Mouse (Mus musculus): ENCODE data around the gene Luc7l2.
A peak's percentile ranks its signal among the peaks of the same experiment; 100 is the strongest.

Gene Luc7l2

DNA sequence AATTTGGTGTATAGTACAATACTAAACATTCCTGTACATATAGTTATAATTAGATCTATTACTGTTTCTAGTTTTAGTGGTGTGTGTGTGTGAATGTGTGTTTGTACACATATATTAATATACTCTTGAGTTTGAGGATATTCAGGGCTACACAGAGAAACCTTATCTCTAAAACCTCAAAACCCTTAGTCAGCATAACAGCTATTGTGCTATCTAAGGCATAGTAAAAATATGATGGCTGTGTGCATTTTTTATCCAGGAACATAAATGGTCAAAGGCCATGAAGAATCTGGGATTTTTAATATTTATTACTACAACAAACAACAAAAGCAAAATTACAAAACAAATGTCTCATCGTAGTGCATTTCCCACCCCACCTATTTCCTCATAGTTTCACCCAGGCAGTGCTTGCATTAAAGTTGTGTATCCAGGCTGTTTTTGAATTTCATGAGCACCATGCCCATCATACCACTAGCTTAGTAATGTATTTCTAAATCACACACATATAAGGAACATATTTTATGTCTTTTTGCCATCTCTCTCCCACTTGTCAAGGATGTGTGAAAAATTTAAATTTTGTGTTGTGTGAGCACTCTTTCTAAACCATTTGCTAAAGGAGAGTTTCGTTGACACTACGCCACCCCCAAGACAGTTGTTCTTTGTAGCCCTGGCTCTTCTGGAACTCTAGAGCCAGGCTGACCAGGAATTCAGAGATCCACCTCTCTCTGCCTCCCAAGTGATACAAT is 29.2 kb downstream of the Luc7l2 start:
- DNase-seq: no peak

DNA sequence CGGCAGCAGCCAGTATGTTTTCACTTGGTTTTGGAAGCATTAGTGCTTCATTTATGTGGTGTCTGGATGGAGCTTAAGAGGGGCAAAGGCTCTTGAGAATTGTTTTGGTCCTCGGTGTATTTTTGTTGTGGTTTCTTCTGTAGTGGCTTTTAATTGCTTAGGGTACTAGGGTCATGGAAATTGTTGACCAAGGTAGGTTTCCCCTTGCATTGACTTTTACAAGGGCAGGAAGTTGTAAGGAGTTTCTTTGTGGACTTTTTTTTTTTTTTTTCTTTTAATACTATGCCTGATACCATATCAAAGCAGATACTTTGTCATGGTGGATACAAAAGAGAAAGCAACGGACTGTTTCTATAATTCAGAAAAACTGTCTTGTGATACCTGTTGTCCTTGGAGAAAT is 30.6 kb downstream of the Luc7l2 start:
- no peak for DNase-seq

DNA sequence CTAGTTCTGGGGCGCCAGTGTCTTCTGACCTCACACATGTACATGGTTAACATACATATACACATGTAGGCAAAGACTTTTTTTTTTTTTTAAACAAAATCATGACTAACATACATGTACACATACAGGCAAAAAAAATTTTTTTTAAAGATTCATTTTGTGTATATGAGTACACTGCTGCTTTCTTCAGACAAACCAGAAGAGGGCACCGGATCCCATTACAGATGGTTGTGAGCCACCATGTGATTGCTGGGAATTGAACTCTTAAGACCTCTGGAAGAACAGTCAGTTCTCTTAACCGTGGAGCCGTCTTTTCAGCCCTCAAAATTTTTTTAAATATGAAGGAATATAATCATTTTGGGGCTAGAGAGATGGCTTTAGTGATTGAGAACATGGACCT is 46.3 kb downstream of the Luc7l2 start:
- DNase-seq: no peak

DNA sequence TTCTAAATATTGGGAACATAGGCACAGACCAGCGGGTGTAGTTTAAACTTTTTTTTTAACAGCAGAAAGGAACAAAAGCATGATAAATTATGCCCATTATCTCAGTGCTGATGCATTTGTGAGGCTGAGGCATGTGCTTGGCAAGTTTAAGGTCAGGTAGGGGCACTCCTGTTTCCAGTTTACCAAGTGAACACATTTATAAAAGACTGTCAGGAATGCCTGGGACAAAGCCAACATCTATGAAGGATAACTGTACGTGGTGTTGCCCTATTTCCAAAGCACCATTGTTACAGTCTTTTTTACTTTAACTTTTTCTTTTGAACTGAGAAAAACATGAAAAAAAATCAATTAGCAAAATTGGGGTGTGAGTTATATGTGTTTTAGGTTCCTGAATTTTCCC is 58.8 kb downstream of the Luc7l2 start:
- DNase-seq: no peak

DNA sequence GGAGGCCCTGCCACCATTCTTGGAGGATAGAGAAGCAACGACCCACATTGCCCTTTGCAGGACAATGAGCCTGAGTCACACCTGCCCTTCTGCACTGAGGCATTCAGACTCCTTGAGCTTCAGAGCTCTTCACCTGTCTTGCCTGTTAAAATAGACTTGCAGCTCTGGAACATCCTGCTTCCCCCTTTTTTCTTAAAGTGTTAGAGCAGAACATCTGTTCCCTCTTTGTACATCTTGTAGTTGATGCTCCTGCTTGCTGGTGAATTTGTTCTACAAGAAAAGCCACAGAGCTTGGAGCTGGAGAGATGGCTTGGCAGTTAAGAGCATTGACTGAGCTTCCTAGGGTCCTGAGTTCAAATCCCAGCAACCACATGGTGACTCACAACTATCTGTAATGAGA is 71.3 kb downstream of the Luc7l2 start:
- no peak for DNase-seq

DNA sequence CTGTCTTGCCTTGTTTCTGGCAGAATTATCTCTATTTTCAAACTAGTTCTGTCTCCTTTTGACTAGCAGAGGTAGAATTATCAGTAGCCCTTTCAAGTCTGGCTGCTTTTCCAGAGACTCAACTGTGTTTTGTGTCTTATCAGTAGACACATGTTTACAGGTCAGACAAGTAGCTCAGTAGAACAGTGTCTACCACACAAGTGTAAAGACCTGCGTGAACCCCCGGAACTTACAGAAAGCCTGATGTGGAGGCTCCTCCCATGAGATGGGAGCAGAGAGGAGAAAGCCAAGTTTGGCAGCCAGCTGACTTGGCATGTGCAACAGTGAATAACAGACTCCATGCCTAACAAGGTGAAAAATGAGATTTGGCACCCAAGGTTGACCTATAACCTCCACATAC is 72.3 kb downstream of the Luc7l2 start:
- no peak for DNase-seq

DNA sequence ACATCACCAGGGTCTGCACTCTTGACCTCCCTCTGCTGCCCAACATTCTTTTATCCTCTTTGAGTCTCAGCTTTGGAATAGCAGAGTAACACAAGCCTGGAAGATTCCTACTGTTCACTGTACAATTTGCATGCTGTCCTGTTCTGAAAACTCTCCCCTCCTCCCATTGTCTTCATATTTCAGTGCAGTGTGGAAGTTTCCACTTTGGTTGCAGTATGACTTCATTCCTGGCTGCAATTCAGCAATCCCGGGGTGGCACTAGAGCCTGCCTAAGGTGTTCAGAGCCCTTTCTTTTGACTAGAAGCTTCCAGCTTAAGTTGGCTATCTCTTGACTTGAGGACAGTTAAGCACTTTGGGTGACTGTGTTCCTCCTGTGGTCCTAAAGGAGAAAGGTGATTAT is 73.3 kb downstream of the Luc7l2 start:
- peak; percentile 29 for DNase-seq

DNA sequence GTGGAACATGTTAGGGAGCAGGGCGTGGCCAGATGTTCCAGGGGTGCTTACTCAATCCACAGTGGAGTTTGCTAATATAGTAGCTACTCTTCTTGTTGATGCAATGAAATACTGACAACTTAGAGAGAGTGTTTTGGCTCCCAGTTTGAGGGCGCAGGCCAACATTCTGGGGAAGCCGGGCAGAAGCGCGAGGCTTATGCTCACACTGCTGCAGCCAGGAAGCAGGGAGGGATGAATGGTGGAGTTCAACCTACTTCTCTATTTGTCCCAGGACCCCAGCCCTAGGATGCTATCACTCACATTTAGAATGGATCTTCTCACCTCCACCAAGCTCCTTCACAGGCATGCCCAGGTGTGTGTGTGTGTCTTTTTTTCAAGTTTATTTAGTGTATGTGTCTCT is 75.0 kb downstream of the Luc7l2 start:
- no peak for DNase-seq

DNA sequence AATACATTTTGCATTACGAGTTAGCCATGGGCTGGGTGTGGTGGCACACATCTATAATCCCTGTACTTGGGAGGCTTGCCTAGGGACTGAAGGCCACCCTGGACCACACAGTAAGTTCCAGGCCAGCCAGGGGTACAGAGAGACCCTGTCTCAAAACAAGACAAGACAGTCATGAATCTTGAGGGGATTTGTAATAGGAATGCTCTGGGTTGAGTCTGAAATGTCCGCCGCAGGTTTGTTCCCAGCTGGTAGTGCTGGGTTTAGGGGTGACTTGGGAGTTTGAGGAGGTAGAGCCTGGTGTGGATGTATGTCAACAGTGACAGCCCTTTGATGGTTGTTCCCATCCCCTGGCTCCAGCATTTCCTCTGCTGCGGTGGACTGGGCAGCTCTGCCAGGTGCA is 75.9 kb downstream of the Luc7l2 start:
- no peak for DNase-seq

DNA sequence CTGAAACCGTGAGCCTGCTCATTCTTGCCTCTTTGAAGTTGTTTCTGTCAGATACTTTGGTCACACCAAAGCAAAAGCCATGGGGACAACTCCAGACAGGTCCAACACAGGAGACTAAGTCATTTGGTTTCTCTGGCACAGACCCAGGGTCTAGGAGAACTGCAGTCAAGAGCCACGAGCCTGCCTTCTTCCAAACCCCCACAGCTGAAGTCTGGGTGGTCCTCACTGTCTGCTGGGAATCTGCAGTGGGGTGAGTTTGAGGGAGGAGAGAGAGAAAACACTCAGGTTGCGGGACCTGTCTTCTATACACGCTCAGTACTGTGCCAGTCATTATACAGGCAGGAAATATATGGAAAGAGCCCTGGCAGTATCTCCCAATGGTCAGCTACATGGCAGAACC is 76.4 kb downstream of the Luc7l2 start:
- no peak for DNase-seq

DNA sequence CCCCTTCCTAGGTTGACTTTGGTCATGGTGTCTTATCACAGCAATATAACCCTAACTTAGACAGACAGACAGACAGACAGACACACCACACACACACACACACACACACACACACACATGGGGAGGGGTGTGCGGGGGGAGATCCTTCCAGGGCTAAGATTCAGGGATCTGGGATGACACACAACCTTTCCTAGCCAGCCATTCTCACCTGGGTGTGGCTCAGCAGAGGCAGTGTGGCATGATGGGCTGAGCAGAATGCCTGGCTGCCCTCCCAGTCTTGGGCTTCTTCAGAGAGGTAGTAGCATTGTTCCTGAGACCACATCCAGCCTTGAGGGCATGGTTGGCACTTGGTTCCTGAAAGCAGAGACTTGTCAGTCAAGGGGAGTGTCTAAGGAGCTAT is 78.4 kb downstream of the Luc7l2 start:
- DNase-seq: no peak

DNA sequence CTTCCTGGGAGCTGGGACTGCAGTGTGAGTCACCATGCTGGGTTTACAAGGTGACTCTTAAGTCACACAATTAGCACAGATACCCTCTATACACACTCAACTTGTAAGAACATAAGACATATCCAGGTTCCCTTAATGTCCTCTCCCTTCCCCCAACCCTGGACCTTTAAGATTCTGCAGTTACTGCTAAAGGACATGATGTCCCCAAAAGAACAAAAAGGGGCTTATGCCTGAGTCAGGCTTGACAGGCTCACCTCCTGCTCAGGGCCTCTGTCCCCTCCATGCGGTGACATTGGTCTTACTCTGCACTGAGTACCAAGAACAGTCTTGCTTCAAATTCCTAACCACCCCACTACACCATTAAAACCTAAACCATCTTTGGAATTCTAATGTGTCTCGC is 81.7 kb downstream of the Luc7l2 start:
- DNase-seq: no peak

DNA sequence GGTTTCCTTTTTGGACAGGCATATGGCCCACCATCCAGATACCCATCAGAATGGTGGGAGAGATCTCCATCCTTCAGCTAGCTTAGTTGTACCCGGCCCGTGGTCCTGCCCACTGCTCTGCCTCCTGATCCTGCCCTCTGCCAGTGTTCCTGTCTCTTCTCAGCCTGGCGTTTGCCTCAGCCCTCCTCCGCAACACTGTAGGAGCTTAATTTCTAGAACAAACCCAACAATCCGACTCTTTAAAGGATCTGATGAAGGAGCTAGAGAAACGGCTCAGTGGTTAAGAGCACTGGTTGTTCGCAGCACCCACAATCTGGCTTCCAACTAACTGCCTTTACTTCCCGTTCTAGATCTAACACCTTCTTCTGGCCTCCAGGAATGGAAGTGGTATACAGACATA is 83.3 kb downstream of the Luc7l2 start:
- DNase-seq: no peak

DNA sequence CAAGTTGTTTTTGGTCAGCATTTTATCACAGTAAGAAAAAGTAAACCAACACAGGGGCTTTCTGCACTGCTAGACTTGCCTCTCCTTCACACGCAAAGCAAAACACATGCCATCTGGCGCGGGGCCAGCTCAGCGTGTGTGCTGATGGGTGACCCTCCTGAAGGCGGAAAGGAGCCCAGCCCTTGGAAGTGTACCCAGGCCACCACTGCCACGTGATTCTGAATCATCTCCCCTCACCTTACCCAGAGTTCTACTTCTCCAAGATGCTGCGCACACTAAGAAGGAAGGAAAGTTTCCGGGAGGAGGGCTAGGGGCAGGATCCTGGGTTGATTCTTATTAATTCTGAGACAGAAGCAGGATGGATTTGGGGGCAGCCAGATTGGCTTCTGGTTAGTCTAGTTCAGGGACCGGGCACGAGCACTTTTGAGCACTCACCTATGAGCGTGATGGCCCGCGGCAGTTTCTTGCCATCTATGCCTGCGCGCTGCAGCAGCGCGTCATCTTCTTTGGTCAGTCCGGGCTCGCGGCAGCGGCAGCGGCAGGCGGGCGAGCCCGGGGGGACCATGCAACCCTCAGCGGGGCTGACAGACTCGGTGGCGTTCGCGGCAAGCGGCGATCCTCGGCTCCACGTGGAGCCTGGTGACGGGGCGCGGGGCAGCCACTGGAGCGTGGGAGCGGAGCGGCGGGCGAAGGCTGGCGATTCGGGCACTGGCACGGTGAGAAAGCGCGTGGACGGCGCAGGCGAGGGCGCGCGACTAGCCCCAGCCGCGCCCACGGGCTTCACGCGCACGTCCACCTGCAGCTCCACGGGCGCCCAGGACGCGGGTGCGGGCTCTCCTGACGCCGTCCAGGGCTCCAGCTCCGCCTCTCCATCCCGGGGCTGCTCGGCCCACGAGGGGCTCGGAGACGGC is 85.1 kb downstream of the Luc7l2 start:
- peak; percentile 61 for DNase-seq

DNA sequence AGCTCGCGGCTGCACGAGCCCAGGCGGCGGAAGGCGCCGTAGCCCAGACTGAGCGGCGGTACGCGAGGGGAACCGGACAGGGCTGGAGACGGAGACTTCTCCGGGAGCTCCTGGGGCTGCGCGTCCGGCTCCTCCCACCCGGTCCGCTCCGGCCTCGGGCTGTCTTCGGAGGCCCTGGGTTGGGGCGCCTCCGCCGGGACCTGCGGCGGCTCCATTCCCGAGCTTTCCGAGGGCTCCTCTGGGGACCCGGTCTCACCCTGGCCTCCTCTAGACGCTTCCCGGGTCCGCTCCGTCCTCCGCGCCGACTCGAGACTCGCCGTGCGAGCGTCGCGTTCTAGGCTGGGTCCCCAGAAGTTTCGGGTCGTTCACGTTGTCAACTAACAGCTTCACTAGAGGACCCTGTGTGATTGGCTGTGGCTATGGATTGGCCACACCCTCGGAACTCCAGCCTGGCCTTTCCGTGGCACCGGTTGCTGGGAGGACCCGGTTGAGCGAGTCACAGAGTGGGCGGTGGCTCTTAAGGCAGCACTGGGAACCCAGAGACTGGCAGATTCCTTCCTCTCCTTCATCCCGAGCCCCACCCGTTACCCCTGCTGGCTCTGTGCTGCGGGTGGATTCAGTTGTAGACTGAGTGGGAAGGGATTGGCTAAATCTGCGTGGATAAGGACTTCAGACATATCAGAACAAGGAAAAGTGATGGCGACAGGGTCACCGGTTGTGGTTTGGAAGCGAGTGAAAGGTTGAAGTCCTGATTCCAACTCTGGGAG is 85.9 kb downstream of the Luc7l2 start, which contains the start of gene Klrg2:
TSS of gene Klrg2 (minus strand) at position 391 of the 767 bp plus-strand sequence.
- peak; percentile 82 for DNase-seq

DNA sequence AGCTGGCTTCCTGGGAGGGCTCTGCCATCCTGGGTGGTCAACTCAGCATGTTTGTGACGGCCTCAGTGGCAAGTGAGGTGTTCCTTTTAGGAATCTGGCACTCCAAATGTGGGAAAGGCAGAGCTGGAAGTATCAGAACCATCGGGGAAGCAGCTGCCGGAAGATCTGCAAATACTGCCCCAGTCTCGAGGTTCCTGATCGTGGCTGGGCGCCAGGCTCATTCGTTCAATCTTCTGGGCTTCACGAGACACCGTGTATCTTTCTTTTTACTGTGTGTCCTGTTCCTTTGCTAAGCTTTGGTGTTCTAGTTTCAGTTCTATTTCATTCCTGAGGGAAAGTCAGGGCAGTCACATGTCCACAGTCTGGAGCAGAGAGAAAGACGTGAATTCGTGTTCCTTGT is 89.3 kb downstream of the Luc7l2 start:
- DNase-seq: peak; percentile 15

DNA sequence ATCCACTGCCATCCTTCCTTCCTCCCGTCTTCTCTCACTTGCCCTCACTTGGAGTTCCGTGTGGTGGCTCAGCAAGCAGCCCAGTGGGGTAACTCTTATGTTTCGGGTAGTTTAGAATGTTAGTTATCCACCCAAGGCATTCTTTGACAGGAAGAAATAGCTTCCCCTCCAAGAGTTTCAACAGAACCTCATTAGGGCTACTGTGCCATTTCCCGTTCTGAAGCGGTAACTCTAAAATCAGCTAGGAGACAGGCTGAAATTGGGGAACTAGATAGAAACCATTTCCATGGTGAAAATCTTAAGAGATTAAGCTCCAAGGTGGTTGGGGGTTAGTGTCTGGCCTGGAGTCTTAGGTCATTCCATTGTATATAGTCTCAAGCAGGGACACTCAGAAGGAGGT is 90.1 kb downstream of the Luc7l2 start:
- DNase-seq: no peak

DNA sequence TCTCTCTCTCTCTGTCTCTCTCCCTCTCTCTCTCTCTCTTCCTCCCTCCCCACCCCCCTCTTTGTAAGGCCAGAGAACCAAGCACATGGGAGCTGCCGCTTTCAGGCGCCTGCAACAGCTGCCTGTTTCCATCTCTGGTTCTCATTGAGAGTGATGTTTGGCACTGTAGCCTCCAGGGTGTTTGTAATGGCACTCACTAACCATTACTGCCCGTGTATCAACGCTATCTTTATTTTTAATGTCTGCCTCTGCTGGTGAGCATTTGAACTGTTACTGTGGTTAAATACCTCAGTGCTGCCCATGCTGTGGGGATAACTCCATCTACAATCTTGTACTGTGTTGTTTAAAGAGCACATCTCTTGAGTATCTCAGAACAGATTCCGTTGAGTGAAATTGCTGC is 90.5 kb downstream of the Luc7l2 start:
- no peak for DNase-seq

DNA sequence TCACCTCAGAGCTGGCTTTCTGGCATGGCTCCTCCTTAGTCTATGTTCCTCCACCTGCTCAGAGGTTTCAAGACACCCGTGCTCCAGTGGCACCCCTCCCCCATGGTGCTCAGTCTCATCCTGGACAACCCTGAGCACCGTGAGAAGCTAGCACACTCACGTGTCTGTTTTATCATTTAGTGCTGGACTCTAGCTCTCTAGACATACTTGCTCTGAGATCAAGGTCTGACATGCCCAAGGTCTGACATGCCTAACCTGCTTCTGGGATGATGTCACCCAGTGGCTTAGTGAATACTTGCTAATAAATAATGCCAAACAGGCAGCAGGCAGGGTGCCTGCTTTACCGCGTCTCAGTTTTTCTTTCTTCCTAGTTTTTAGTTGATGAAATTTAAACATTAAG is 91.5 kb downstream of the Luc7l2 start:
- no peak for DNase-seq

DNA sequence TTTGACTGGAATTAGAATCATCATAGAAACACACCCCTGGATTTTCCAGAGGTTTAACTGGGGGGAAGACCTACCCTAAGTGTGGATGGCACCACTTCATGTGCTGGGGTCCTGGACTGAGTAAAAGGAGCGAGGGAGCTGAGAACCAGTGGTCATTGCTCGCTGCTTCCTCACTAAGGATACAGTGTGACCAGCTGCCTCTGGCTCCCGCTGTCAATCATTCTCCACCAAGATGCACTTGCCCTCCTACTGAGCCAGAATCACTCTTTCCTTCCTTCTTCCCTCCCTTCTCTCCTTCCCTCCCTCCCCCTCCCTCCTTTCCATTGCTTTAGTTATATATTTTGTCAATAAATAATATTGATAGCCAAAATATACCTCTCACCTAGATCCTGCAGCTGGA is 91.9 kb downstream of the Luc7l2 start:
- no peak for DNase-seq

DNA sequence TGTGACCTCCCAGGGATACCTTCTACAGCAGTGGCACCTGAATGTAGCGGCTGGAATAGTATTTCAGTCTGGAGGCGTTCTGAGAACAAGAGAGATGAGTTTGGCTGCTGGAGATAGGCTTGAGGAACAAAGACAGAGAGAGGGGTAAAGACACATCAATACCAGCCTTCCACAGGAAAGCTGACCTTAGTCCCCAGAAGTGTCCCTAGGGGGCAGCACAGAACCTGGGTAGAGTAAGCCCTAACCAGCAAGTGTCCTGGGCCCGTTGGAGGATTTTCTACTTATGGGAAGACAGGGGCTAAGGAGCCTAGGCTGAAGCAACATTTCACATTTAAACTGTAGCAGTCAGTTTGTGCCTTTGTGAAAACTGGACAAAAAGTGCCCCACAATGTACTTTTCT is 98.4 kb downstream of the Luc7l2 start:
- DNase-seq: peak; percentile 27

DNA sequence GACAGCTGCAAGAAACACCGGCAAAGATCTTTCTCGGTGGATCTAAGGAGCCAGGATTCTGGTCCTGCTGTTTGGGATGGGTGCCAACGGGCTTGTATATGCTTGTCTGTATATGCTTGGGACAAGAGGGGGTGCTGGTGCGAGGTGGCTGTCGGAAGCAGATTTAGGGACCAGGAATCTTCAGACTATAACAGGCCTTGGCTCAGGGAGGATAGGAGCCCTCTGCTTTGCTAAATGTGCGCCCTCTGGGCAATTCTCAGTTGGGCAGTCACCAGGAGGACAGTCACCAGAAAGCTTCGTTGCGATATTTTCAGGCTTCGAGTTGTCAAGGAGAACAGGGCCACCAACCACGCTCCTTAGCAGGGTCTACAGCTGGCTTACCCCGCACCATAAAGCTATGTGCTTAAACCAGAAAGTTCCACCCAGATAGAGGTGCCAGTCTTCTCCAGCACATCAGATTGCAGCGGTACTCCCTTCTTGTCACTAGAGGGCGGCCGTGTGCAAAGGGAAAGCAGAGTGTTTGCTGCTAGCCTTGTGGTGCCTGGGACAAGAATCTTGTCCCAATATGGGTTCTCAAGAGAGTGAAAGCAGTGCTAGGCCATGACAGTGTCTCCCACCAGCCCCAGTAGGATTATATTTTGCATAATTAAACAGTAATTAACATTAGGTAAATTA is 99.3 kb downstream of the Luc7l2 start:
- DNase-seq: peak; percentile 85

Measured in lung, postnatal 10 days (tissue).